Mouse (Mus musculus): Measurements from ENCODE around the gene Tsacc.
"Not testable (repeated sequence)": the region's sequence is repeated elsewhere in the genome, so short reads cannot be mapped to it uniquely, and the experiment has no call there.

Gene Tsacc

DNA sequence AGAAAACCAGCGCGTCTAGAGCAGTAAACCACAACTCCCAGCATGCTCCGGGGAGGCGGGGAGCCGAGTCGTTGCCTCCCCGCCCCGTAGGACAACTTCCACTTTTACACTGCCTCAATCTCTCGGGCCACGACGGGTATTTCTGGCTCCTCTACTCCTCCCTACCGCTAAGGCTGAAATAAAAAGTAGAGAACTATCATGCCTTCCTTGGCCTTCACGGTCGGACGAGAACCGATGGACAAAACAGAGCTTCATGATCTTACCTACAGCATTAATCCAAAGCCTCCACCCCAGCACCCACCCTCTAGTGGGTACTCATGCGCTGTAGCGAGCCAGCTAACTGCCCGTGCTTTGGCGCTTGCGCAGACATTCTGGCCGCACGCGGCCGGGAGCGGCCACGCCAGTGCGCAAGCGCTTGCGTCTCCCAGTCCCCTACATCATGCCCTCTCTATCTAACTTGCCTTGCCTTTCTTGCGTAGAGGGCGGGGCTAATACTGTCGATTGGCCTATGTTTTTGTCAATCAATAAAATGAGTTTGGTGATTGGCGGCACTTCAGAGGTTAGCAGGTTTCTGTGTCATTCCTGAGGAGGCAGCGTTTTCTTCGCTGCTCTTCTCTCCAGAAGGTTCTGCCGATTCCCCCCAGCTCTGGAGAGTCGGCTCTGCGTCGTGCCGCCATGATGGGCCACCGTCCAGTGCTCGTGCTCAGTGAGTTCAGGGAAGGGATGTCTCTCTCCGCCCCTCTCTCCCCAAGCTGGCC, at the start of gene Tsacc, which contains the start of gene Cct3:
Tsacc (minus strand) TSS at position 439 of the 758 bp plus-strand sequence.
Cct3 (plus strand) TSS at position 556 of the 758 bp plus-strand sequence.
- DNase-seq = peak; percentile 100

DNA sequence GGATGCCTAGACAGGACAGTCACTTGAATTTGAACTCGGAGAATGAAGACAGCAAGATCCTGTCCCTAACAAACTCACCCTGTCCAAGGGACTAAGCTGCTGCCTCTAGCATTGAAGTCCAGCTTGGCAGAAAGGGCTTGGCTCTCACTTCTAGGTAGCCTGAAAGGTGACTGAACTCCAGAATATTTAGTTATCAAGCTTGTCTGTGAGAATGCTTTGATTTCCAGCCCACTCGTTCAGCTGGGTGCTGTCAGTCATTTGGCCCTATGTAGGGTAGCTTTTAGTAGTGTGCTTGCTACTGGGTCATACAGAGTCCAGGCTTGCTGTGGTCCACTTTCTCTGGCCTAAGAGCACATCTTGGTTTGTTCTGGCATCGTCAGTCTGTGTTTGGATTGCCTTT, 42.2 kb upstream of the Tsacc start:
- no peak for DNase-seq

- DNase-seq = no peak
Measured at GRCm38 (mm10) chr3:88338316-88338715, 41.5 kb upstream of the Tsacc start.

DNA sequence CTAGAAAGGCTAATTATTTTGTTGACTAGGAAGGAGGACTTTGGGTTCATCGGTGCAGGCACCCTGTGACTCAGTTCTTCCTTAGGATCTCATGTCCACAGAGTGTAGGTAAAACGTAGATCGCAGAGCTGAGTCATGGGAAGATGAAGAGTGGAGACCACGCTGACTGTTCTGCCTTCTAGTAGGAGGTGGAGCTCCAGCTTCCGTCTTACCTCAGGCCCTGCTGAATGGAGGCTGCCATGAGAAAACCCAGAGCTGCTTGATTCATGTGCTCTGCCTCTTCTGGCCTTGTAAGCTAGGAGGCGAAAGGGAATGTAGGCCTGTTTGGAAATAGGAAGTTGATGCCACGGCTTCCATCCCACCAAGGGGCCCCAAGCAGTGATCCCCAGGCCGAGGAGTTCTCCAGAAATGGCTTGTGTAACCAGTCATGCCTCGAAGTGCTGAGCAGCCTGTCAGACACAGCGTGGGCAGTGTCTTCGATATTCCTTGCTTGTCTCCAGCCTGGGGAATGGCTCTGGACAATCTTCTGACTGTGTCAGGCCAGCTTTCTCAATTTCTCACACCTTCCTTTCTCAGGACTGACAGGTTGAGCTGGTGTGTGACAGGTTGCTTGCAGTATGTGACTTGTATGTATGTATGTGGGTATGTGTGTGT, 40.7 kb upstream of the Tsacc start:
- DNase-seq = peak; percentile 92

- peak; percentile 99 for DNase-seq
Measured at GRCm38 (mm10) chr3:88336058-88337013, 39.5 kb upstream of the Tsacc start, which contains the start of the genes Tmem79 and Smg5. TSS of gene Tmem79 (minus strand) at chr3:88336148. TSS of gene Smg5 (plus strand) at chr3:88336260.

DNA sequence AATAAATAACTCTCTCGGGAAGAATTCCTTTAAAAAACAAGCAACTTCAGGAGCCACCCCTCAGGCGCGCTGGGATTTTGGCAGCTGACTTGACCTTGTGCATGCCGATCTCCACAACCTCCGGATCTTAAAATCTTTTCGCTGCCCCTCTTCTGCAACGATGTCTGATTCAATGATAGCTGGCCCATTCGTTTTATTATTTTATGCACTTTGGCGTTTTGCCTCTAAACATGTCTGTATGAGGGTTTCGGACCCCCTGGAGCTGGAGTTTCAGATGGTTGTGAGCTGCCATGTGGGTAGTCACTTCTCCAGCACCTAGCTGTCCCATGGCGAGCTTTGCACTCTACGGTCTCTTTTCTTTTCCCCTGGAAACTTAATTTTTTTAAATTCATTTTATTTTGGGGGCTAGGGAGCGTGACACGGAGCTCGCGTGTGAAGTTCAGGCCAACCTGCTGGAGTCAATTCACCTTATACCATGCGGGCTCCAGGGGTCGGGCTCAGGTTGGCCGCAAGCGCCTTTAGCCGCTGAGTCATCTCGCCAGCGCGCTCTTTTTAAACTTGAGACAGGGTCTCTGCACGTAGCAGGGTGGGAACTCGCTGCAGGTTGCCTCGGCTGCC, 38.7 kb upstream of the Tsacc start:
- peak; percentile 92 for DNase-seq

DNA sequence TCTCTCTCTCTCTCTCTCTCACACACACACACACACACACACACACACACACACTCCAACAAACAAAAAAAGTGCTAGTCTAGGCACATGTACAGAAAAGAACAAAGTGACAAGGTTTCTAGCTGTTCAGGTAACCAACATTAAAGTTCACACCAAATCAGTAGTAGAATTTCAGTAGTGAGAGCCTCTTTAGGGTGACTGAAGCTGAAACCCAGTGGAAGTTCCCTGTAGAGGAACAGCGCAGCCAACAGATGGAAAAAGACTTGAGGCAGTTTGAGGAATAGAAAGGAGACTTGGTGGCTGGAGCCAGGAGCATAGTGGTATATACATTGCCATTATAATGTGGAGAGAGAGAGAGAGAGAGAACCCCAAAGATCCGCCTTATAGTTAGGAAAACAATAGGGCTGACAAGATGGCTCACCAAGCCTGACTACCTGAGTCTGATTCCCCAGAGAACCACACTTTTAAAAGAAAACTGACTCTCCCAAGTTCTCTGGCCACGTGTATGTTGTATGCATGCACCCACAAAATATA, 38.2 kb upstream of the Tsacc start:
- DNase-seq = no peak

DNA sequence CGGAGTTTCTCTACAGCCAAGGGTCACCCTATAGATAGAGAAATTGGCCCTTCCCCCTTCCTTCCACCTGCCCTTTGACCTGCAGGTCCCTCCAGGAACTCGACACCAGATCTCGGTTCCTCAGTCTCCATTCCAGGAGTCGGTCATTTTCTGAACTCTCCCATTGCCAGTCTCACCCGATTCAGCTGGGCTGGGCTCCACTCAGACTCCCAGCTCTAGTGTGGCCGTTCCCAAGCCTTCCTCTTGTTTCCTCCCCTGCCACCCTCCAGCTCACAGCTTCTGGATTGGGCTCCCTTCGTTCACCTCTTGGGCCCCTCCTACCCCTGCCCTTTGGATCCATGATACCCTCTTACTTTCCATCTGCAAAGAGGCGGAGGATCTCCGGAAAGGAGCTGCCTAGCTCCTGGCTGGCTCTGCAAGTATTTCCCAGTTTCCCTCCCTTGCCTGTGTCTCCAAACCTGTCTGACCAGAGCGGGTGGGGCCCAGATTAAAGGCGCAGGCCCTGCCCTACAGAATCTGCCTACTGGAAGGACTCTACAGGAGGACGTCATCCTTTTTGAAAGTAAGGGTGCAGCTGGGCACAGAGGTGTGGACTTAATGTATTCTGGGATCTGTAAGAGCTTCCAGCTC, 37.3 kb upstream of the Tsacc start:
- peak; percentile 90 for DNase-seq

DNA sequence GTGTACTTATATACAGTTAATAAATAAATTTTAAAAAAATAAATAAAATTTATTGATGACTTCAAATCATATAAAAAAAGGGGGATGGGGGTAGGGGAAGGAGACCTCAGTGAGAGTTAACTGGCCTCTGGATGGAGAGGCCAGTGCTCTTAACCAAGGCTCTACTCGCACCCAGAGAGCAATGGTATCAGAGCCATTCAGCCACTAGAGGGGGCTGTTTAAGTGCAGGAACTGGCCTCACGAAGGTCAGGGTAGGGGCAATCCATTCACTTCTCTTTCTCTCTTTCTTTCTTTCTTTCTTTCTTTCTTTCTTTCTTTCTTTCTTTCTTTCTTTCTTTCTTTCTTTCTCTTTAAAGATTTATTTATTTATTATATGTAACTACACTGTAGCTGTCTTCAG, 34.5 kb upstream of the Tsacc start:
- DNase-seq = peak; percentile 91

GRCm38 (mm10) chr3:88328956-88329355, 32.2 kb upstream of the Tsacc start:
- peak; percentile 85 for DNase-seq

DNA sequence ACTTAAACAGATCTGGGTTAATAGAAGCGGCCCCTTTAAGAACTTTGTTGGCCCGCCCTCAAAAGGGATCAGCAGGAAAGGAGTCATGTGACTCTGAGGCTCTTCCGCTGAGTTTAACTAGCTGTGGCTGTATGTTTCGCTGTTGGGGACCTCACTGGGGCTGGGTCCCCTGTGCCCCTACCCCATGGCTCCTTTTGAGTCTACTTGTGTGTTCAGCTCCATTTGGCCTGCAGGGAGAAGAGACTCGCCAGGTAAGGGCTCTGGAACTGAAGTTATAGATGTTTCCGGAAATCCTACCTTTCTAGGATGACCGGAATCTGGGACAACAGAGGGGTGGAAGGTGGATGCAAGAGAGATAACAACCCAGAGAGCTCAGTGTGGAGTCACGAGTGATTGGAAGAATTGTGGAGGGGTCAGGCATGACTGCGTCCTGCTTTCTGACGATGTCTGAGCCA, 28.2 kb upstream of the Tsacc start, which contains the start of gene Glmp:
Glmp (plus strand) TSS at position 73 of the 455 bp plus-strand sequence.
- DNase-seq = peak; percentile 98

DNA sequence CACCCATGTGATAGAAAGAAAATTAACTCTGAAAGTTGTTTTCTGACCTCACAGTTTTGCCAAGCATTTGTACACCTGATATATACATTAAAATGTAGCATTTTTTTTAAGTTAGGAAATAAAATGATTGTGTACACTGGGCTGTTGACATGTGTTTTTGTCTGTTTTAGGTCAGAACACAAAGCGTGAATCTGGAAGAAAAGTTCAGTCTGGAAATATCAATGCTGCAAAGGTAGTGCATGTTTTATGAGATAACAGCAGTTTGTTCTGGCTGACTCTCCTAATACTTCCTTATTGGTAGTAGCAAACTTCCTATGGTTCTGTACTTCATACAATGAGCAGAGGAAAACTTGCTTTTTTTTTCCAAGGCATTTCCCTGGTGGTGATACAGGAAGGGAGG, 2.4 kb upstream of the Tsacc start:
- DNase-seq = no peak

DNA sequence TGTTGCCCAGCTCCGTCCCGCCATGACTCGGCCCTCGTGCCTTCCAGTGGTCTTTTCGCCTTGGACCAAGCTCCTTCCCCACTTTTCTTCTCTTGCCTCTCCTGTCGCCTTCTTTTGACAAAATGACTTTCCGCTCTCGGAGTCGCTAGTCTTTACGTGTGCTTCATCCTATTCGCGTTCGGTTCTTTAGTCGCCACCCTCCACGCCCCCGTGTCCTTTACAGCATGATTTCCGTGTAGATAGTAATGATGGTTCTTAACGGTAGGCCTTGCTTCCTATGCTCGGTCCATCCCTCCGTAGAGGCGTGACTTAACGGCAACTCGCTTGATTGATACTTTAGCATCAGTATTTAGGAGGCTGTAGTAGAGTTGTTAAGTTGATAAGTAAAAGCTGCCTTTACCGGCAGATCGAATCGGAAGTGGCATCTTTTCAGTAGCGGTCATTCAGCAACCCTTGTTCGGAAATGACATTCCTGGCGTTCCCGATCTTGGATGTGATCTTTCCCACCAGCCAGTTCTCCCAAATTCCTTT, 587 bp upstream of the Tsacc start:
- DNase-seq = no peak

- no peak for DNase-seq
Measured at GRCm38 (mm10) chr3:88296110-88296560, 664 bp downstream of the Tsacc start.

DNA sequence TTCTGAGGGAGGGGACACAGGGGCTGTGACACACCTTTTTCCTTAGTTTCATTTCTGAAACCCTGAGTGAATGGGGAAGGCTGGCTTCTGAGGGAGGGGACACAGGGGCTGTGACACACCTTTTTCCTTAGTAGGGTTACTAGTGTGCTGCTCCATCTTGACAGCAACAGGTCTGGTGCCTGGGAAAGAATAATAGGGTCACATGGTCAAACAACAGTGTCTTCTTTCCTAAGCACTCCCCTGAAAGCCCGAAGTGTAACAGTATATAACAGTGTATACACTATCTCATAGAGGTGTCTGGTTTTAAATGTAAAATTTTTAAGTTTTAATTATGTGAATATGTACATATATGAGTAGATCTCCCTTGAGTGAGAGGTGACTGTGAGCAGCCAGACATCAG, 1.5 kb downstream of the Tsacc start:
- DNase-seq = not testable (repeated sequence)

- DNase-seq = no peak
Measured at GRCm38 (mm10) chr3:88291970-88292369, 4.8 kb downstream of the Tsacc start.

- peak; percentile 70 for DNase-seq
Measured at GRCm38 (mm10) chr3:88288133-88288713, 8.6 kb downstream of the Tsacc start.

DNA sequence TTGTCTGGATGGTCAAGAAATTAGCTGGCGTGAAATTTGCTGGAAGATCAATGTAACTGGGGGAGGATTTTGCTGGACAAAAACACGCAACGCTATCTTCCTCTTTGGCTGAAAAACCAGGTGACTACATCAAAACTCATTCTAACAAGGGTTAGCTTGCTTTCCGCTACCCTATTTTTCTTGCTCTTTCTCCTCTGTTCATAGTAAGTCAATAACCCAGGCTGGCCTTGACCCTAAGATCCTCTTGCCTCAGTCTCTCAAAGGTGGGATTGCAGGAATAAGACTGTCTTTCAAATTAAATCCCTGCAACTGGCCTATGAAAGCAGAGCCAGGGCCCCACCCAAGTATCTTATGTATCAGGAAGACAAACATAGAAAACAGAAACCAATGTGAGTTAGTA, 9.7 kb downstream of the Tsacc start, which contains the start of gene Gm38392:
Gm38392 (minus strand) TSS at position 101 of the 400 bp plus-strand sequence.
- peak; percentile 66 for DNase-seq

DNA sequence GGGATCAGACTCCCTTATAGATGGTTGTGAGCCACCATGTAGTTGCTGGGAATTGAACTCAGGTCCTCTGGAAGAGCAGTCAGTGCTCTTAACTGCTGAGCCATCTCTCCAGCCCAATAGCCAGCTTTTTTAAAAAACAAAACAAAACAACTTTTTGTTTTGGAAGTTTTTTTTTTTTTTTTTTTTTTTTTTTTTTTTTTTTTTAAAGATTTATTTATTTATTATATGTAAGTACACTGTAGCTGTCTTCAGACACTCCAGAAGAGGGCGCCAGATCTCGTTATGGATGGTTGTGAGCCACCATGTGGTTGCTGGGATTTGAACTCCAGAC, 11.3 kb downstream of the Tsacc start:
- DNase-seq = not testable (repeated sequence)

- peak; percentile 80 for DNase-seq
Measured at GRCm38 (mm10) chr3:88284815-88285564, 11.8 kb downstream of the Tsacc start.

Data from heart, adult 11 months (tissue).